Mouse (Mus musculus) cerebellum, adult 2 months (tissue): ENCODE measurements around the gene Slc25a43.

ENCODE experiments used
- CTCF ChIP-seq: fragments of 200-500 bp; IDR thresholded peaks from 2 replicates; pipeline ENCODE4 v1.5.1; 2011; ENCODE audit warnings: low read depth, mild to moderate bottlenecking, control low read depth, low read length, moderate library complexity, borderline replicate concordance; ENCODE audit not compliant: insufficient read depth
- POLR2A ChIP-seq: fragments of 200-500 bp; IDR thresholded peaks from 2 replicates; pipeline ENCODE4 v1.6.1; 2011; ENCODE audit warnings: low read length, control low read depth, borderline replicate concordance; ENCODE audit not compliant: insufficient read depth

DNA sequence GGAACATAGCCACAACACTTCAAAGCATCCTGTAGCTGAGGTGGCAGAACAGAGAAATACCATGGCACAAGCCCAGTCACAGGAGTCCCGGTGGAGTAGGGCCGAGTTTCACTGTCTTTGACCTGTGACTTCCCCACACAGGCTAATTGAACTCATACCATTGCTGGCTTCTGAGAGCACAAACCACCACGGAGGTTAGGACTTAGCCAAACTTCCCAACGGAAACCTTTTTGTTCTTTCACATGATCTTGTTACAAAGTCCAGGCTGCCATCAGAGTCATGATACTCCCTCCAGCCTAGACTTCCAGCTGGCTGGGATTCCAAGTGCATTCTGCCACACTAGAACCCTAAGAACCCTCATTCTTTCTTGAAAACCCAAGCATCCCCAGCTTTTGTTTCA is 34.2 kb downstream of the Slc25a43 start:
- TF ChIP-seq CTCF (no peak), POLR2A (no peak)
